Comparison of ENCODE assay signal across 13 mouse cellular contexts in genomic region chr4:156356756-156357437, GRCm38 (mm10). TPM values are rescaled to one million over a fixed set of nuclear protein-coding genes. Genes with fewer than 3 reads are reported as not detected.
A peak's percentile ranks its signal among the peaks of the same experiment; 100 is the strongest.
DNase-seq lines count a peak whose midpoint lies in the region; ATAC-seq and TF ChIP-seq lines count a peak whose summit lies in the region.
"Not testable (repeated sequence)": the region's sequence is repeated elsewhere in the genome, so short reads cannot be mapped to it uniquely, and the experiment has no call there.
"Had no signal": no experiment of that assay in that cellular context is flagged by ENCODE, and none has a peak within 500 bp of the region (broad histone marks: within the 10 kb centered on the region; RNA-seq: fewer than 3 reads in every experiment).

No protein-coding gene starts in this region.

- not testable (repeated sequence) for H3K36me3 ChIP-seq in embryonic facial prominence, embryonic 15.5 days; heart, embryonic 14.5 days (ENCODE audit: control insufficient read depth, insufficient read depth, low read length); hindbrain, embryonic 14.5 days (replicated peaks; ENCODE audit: control insufficient read depth, insufficient read depth); kidney, postnatal 0 days (ENCODE audit: insufficient read depth, low read length); liver, embryonic 14.5 days (replicated peaks; ENCODE audit: control insufficient read depth, insufficient read depth, low read depth); midbrain, postnatal 0 days (ENCODE audit: insufficient read depth, low read length); stomach, postnatal 0 days (ENCODE audit: control insufficient read depth, insufficient read depth, low read length)

- peak; percentile 87 for ATAC-seq in embryonic facial prominence, embryonic 15.5 days (ENCODE audit: insufficient number of reproducible peaks, low FRiP score, low TSS enrichment, low read depth)
- ATAC-seq in heart, embryonic 14.5 days (ENCODE audit: insufficient number of reproducible peaks, insufficient read depth, low FRiP score, low read depth) = peak; percentile 83
- ATAC-seq in hindbrain, embryonic 14.5 days (ENCODE audit: low FRiP score) = 0 out of 2 replicates have a peak, but pooled peaks have one; percentile 60
- ATAC-seq in kidney, postnatal 0 days (replicated peaks; ENCODE audit: low FRiP score, low read depth) = peak; percentile 82
- peak; percentile 53; the same call in 1 of the 2 replicates for ATAC-seq in liver, embryonic 14.5 days (ENCODE audit: insufficient read depth)
- peak; percentile 24; the same call in 1 of the 2 replicates for ATAC-seq in megakaryocyte, adult 5-6 weeks (ENCODE audit: poor library complexity, severe bottlenecking)
- peak; percentile 69; the same call in 1 of the 2 replicates for ATAC-seq in midbrain, postnatal 0 days (ENCODE audit: low FRiP score)
- peak; percentile 80 for ATAC-seq in stomach, postnatal 0 days (ENCODE audit: low FRiP score, low TSS enrichment)

- not testable (repeated sequence) for H3K4me1 ChIP-seq in embryonic facial prominence, embryonic 15.5 days; heart, embryonic 14.5 days (ENCODE audit: control insufficient read depth in 2 of 2, insufficient read depth in 2 of 2, low read length in 2 of 2); hindbrain, embryonic 14.5 days (replicated peaks; ENCODE audit: control insufficient read depth, insufficient read depth, low read length); kidney, postnatal 0 days (replicated peaks; ENCODE audit: insufficient read depth, low read length); liver, embryonic 14.5 days (replicated peaks; ENCODE audit: control insufficient read depth in 2 of 2, insufficient read depth in 2 of 2, low read length in 1 of 2); midbrain, postnatal 0 days (ENCODE audit: insufficient read depth, low read length); stomach, postnatal 0 days (replicated peaks; ENCODE audit: control insufficient read depth, insufficient read depth)

- 63% methylated on average over 3 of the region's 3 CpGs for WGBS in embryonic facial prominence, embryonic 15.5 days
- 50% methylated on average over 3 of the region's 3 CpGs for WGBS in heart, embryonic 14.5 days
- 69% methylated on average over 3 of the region's 3 CpGs for WGBS in hindbrain, embryonic 14.5 days
- WGBS in kidney, postnatal 0 days = 73% methylated on average over 3 of the region's 3 CpGs
- WGBS in liver, embryonic 14.5 days (ENCODE audit: insufficient replicate concordance) = 31% methylated on average over 3 of the region's 3 CpGs
- 61% methylated on average over 3 of the region's 3 CpGs for WGBS in midbrain, postnatal 0 days
- 76% methylated on average over 3 of the region's 3 CpGs for WGBS in stomach, postnatal 0 days

- not testable (repeated sequence) for TF ChIP-seq CTCF in kidney, postnatal 0 days (IDR thresholded peaks at IDR 0.05; ENCODE audit: low read depth); liver, embryonic 14.5 days (IDR thresholded peaks at IDR 0.05; ENCODE audit: low read depth); midbrain, postnatal 0 days (IDR thresholded peaks at IDR 0.05); stomach, postnatal 0 days (IDR thresholded peaks at IDR 0.05; ENCODE audit: low read depth)

- TF ChIP-seq EP300 in liver, embryonic 14.5 days (IDR thresholded peaks at IDR 0.05; ENCODE audit: low read depth); stomach, postnatal 0 days (optimal IDR thresholded peaks at IDR 0.05): not testable (repeated sequence)

- not testable (repeated sequence) for H3K4me3 ChIP-seq in embryonic facial prominence, embryonic 15.5 days (replicated peaks); heart, embryonic 14.5 days (ENCODE audit: control insufficient read depth in 1 of 2, insufficient read depth in 1 of 2, low read depth in 1 of 2, low read length in 2 of 2); hindbrain, embryonic 14.5 days (replicated peaks; ENCODE audit: low read length); kidney, postnatal 0 days (replicated peaks; ENCODE audit: low read depth, low read length); liver, embryonic 14.5 days (ENCODE audit: insufficient read depth in 1 of 2, low read depth in 2 of 2, low read length in 2 of 2); midbrain, postnatal 0 days (ENCODE audit: low read depth, low read length); stomach, postnatal 0 days (ENCODE audit: low read depth, low read length)

- not testable (repeated sequence) for H3K9me3 ChIP-seq in embryonic facial prominence, embryonic 15.5 days (replicated peaks); heart, embryonic 14.5 days (ENCODE audit: control insufficient read depth, low read length); hindbrain, embryonic 14.5 days (ENCODE audit: control insufficient read depth, low read length); kidney, postnatal 0 days (replicated peaks; ENCODE audit: low read length); liver, embryonic 14.5 days (ENCODE audit: control insufficient read depth, low read length); midbrain, postnatal 0 days (ENCODE audit: low read length); stomach, postnatal 0 days (ENCODE audit: control insufficient read depth, low read length)

- DNase-seq in hindbrain, embryonic 14.5 days (ENCODE audit: low spot score); kidney, postnatal 0 days (ENCODE audit: low spot score); liver, embryonic 14.5 days (ENCODE audit: low read depth in 3 of 3, low spot score in 3 of 3); midbrain, postnatal 0 days (ENCODE audit: low spot score); stomach, postnatal 0 days (ENCODE audit: low spot score): not testable (repeated sequence)

- not testable (repeated sequence) for H3K27me3 ChIP-seq in embryonic facial prominence, embryonic 15.5 days; heart, embryonic 14.5 days (ENCODE audit: control insufficient read depth, insufficient read depth, low read length); hindbrain, embryonic 14.5 days (ENCODE audit: control insufficient read depth, insufficient read depth, low read length); kidney, postnatal 0 days (ENCODE audit: insufficient read depth, low read length); liver, embryonic 14.5 days (ENCODE audit: control insufficient read depth, insufficient read depth, low read length); midbrain, postnatal 0 days (ENCODE audit: insufficient read depth, low read length); stomach, postnatal 0 days (ENCODE audit: control insufficient read depth, insufficient read depth, low read length)

- H3K9ac ChIP-seq in embryonic facial prominence, embryonic 15.5 days; heart, embryonic 14.5 days (ENCODE audit: low read length); hindbrain, embryonic 14.5 days; kidney, postnatal 0 days (ENCODE audit: low read depth, low read length); liver, embryonic 14.5 days (replicated peaks); midbrain, postnatal 0 days (replicated peaks; ENCODE audit: low read length, poor library complexity, severe bottlenecking); stomach, postnatal 0 days (ENCODE audit: low read length): not testable (repeated sequence)

- H3K4me2 ChIP-seq in embryonic facial prominence, embryonic 15.5 days (replicated peaks); heart, embryonic 14.5 days (ENCODE audit: low read length); hindbrain, embryonic 14.5 days (replicated peaks); kidney, postnatal 0 days (ENCODE audit: low read length); liver, embryonic 14.5 days (ENCODE audit: low read depth); midbrain, postnatal 0 days (ENCODE audit: low read depth, low read length, poor library complexity, severe bottlenecking); stomach, postnatal 0 days (replicated peaks; ENCODE audit: low read depth): not testable (repeated sequence)

- H3K27ac ChIP-seq in embryonic facial prominence, embryonic 15.5 days (replicated peaks); heart, embryonic 14.5 days (replicated peaks in 1 of 2; ENCODE audit: control insufficient read depth in 1 of 2, insufficient read depth in 1 of 2, low read depth in 2 of 2, low read length in 2 of 2); hindbrain, embryonic 14.5 days; kidney, postnatal 0 days; liver, embryonic 14.5 days; midbrain, postnatal 0 days (ENCODE audit: low read depth, low read length); stomach, postnatal 0 days (replicated peaks): not testable (repeated sequence)

RNA-seq across cellular contexts. Expression of gene Vmn2r-ps159, which starts 26.0 kb away (rescaled TPM):
- polyA plus RNA-seq in embryonic facial prominence, embryonic 15.5 days (2015; fragmentation: Nextera tagmentation; extraction: Ambion mirVana) = 0.05 TPM in 1 of 2 replicates, not detected in the other
- polyA plus RNA-seq in heart, embryonic 14.5 days (2014; fragmentation: Nextera tagmentation; extraction: Ambion mirVana) = not detected in 2 replicates
- not detected in 2 replicates for polyA plus RNA-seq in hindbrain, embryonic 14.5 days (2014; fragmentation: Nextera tagmentation; extraction: Ambion mirVana)
- polyA plus RNA-seq in kidney, postnatal 0 days (2015; fragmentation: Nextera tagmentation; extraction: Ambion mirVana) = not detected in 2 replicates
- polyA plus RNA-seq in liver, embryonic 14.5 days (2012; rRNA removed) = not detected in 2 replicates
- not detected in 2 replicates for polyA plus RNA-seq in liver, embryonic 14.5 days (2014; fragmentation: Nextera tagmentation; extraction: Ambion mirVana)
- not detected in 2 replicates for total RNA-seq in megakaryocyte, adult 5-6 weeks (2015)
- not detected in 2 replicates for total RNA-seq in megakaryocyte, adult 5-6 weeks (2017)
- total RNA-seq in midbrain, postnatal 0 days (2014; rRNA removed) = not detected in 2 replicates
- not detected in 2 replicates for polyA plus RNA-seq in midbrain, postnatal 0 days (2015; fragmentation: Nextera tagmentation; extraction: Ambion mirVana)
- not detected in 2 replicates for polyA plus RNA-seq in stomach, postnatal 0 days (2015; fragmentation: Nextera tagmentation; extraction: Ambion mirVana)
- total RNA-seq: adrenal gland, adult 8-10 months; gastrocnemius, adult 8-10 months; heart, postnatal 14 days; layer of hippocampus, adult 2 months; left cerebral cortex, postnatal 36 days had no signal

Comparison
In these comparisons a context has a peak if more than half of its experiments do, and no peak if none do; other contexts are left out.
1. ATAC-seq: peak in every context shown above with its lines; median percentile 87 in embryonic facial prominence, embryonic 15.5 days; 83 in heart, embryonic 14.5 days; 82 in kidney, postnatal 0 days; 80 in stomach, postnatal 0 days; 69 in midbrain, postnatal 0 days; 60 in hindbrain, embryonic 14.5 days; 53 in liver, embryonic 14.5 days; 24 in megakaryocyte, adult 5-6 weeks.